ENCODE assay signal across 15 mouse cellular contexts in genomic region chr6:21609381-21610059, GRCm38 (mm10).
"Had no signal": no experiment of that assay in that cellular context is flagged by ENCODE, and none has a peak within 500 bp of the region (broad histone marks: within the 10 kb centered on the region; RNA-seq: fewer than 3 reads in every experiment).

No protein-coding gene starts in this region.

- DNase-seq: kidney, adult 11 months; kidney, postnatal 10 days; kidney, postnatal 4 days; lung, adult 2 months; lung, postnatal 36 days; right cerebral cortex, postnatal 4 days; spleen, adult 18-20 months; thymus, adult 18-20 months; thymus, postnatal 36 days had no signal

- H3K9ac ChIP-seq: limb, embryonic 13.5 days; liver, embryonic 15.5 days; midbrain, embryonic 12.5 days had no signal

- H3K27me3 ChIP-seq: limb, embryonic 13.5 days; liver, embryonic 15.5 days; midbrain, embryonic 12.5 days had no signal

- H3K9me3 ChIP-seq: limb, embryonic 13.5 days; liver, embryonic 15.5 days; midbrain, embryonic 12.5 days had no signal

- H3K4me2 ChIP-seq: limb, embryonic 13.5 days; liver, embryonic 11.5 days; liver, embryonic 15.5 days; midbrain, embryonic 12.5 days had no signal

- H3K4me1 ChIP-seq: liver, embryonic 15.5 days; midbrain, embryonic 12.5 days had no signal

- H3K27ac ChIP-seq: layer of hippocampus, adult 2 months; limb, embryonic 13.5 days; liver, embryonic 15.5 days; midbrain, embryonic 12.5 days had no signal

- H3K36me3 ChIP-seq: limb, embryonic 13.5 days; liver, embryonic 15.5 days; midbrain, embryonic 12.5 days had no signal

- H3K4me3 ChIP-seq: layer of hippocampus, adult 2 months; limb, embryonic 13.5 days; liver, embryonic 15.5 days; midbrain, embryonic 12.5 days had no signal

- ATAC-seq: lung, postnatal 0 days had no signal
